Mouse (Mus musculus) embryonic facial prominence, embryonic 10.5 days (tissue): ENCODE results near the gene Hpf1. TPM values are rescaled to one million over a fixed set of nuclear protein-coding genes. Genes with fewer than 3 reads are reported as not detected.

Experiments used
- polyA plus RNA-seq: library from polyadenylated mRNA; unstranded; fragments of >200 nt; fragmentation: Nextera tagmentation; extraction: Ambion mirVana; gene quantifications from 2 replicates; pipeline ENCODE4 v1.2.1, GENCODE M21; 2016

The Hpf1 gene
- polyA plus RNA-seq, 1 experiment from 2014 or later: 117 TPM

Other genes with a start within 250 kb of the Hpf1 start
- gene Clcn3, start 92.9 kb downstream of the Hpf1 start, polyA plus RNA-seq: 17.8 and 19.2 TPM in 2 replicates
- 20.4 and 21.1 TPM in 2 replicates for gene Nek1, start 102.8 kb downstream of the Hpf1 start, polyA plus RNA-seq